Mouse (Mus musculus) gastrocnemius, adult 8-10 months (tissue): Measurements from ENCODE around the gene AF067063. TPM values are rescaled to one million over a fixed set of nuclear protein-coding genes. Genes with fewer than 3 reads are reported as not detected.

Source experiments
- total RNA-seq, 4 experiments: library from RNA; stranded (reverse); gene quantifications; 2 replicates each; pipeline ENCODE4 v1.2.4; 2022

Gene AF067063
- total RNA-seq, 4 experiments from 2014 or later = not detected

Other genes with a start within 250 kb of the AF067063 start
- gene Ccl28, start 206.4 kb downstream of the AF067063 start, total RNA-seq = under 1 TPM; 0.19 to 0.83 (median 0.48) TPM
- 10 to 100 TPM; 23.9 to 27.6 (median 25.4) TPM for gene Hmgcs1, start 139.8 kb downstream of the AF067063 start, total RNA-seq
- gene Nim1k, start 74.3 kb downstream of the AF067063 start, total RNA-seq = 1 to 10 TPM; 1.2 to 2.2 (median 1.4) TPM
- gene Zfp131, start 39.3 kb downstream of the AF067063 start, total RNA-seq = 10 to 100 TPM; 19.8 to 24.7 (median 20.5) TPM
- gene D13Ertd608e, start 5.8 kb upstream of the AF067063 start, total RNA-seq = not detected
- gene Tcstv1, start 64.6 kb upstream of the AF067063 start, total RNA-seq = not detected
- gene Gm21761, start 99.1 kb upstream of the AF067063 start, total RNA-seq = not detected
- not detected for gene B020031M17Rik, start 120.6 kb upstream of the AF067063 start, total RNA-seq
- not detected for gene Gm36079, start 196.8 kb upstream of the AF067063 start, total RNA-seq
- under 1 TPM in 2 of 4 experiments, not detected in 2; 0.12 to 0.22 TPM for gene Gm21188, start 222.0 kb upstream of the AF067063 start, total RNA-seq